Mouse (Mus musculus) heart, adult 11 months (tissue): ENCODE results near the gene Samd13.

Experiments
- DNase-seq: peaks from one replicate; pipeline ENCODE4 v3.0.0; 2022

Samd13 gene

GRCm38 (mm10) chr3:146611821-146612220 is 73.6 kb downstream of the Samd13 start:
- peak; percentile 92 for DNase-seq

DNA sequence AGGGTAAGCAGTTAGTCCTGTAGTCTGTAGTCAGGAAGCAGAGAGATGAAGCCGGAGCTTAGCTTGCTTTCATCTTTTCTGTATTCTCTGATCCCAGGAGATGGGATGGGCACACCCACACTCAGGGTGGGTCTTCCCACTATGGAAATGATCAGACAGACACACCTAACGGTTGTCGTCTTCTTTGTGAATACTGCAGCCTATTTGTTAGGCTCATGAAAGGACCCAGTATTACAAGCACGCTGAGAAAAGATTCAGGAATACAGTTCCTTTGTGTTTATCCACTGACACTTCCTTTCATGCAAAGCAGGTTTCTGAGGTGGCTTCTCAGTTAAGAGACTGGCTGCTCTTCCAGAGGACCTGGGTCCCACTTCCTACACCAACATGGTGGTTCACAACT is 74.1 kb downstream of the Samd13 start:
- peak; percentile 40 for DNase-seq

GRCm38 (mm10) chr3:146610322-146610721 is 75.1 kb downstream of the Samd13 start:
- peak; percentile 49 for DNase-seq

DNA sequence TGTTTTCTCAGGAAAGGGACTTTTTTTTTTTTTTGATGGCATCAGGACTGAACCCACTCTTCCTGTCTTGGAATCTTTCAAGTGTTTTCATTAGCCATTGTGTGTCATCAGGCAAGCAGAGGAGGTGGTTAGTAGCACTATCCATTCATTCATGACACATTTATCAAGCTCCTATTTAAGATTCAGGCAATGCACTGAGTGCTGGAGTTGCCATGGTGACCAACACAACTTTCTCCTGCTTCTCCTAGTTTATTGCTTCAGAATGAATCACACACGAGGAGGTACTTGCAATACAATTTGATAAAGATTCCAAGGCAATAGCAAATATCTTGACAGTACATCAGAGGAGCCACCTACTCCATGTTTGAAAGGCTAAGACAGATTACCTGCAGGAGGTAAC is 78.0 kb downstream of the Samd13 start:
- DNase-seq = no peak

DNA sequence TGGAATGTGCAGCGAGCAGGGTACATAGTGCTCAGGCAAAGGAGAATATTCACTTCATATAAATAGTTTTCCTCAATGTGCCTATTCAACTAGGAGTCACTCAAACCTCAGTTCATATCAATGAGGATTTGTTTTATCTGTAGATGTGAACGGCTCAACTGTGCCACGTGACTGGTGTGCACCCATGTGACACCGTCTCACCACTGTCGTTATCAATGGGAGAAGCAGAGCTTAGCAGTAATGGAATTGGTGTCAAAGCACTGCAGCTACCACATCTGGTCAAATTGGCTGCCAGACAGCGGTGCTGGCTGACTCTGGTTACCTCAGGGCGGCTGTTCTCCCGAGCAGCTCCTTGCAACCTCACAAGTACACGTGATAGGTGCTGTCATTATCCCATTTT is 80.7 kb downstream of the Samd13 start:
- peak; percentile 70 for DNase-seq

DNA sequence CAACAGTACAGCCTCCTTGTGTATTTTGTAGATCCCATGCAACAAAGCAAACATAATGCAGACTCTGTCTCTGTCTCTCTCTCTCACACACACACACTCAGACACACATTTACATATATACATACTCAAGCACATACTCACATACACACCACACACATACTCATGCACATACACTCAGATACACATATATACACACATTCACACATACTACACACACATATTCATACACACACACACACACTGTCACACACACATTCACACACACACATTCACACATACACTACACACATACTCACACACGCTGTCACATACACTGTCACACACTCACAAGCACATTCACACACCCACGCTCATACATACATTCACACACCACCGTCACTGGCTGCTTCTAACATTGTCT is 82.9 kb downstream of the Samd13 start:
- peak; percentile 55 for DNase-seq

GRCm38 (mm10) chr3:146601205-146601604 is 84.2 kb downstream of the Samd13 start:
- no peak for DNase-seq

DNA sequence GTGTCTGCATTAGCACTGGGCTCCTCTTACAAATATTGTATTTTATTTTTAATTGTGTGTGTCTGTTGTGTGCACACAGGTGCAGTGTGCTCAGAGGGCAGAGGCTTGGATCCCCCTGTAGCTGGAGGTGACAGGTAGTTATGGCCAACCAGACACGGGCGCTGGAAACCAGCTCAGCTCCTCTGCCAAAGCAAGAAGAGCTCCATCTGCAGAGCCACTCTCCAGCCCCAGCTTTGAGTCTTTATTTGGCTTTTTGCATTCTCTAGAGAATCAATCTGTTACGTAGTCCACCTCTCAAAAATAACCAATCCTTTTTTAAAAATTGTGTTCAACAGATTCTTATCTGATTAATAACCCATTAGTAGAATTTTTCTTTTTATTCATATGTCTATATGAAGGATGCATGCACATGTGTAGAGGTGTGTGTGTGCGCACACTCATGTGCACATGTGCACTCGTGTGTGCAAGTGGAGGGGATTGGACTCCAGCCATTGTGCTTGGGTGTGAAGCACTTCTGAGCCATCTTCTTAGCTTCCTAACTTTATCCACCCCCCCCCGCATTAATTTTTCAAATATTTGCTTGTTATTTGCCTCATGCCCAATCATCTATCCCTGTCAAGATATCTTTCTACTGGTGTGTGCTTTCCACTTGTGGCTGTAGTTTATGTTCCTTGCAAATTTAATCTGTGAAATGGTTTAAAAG is 86.0 kb downstream of the Samd13 start:
- DNase-seq = peak; percentile 76

DNA sequence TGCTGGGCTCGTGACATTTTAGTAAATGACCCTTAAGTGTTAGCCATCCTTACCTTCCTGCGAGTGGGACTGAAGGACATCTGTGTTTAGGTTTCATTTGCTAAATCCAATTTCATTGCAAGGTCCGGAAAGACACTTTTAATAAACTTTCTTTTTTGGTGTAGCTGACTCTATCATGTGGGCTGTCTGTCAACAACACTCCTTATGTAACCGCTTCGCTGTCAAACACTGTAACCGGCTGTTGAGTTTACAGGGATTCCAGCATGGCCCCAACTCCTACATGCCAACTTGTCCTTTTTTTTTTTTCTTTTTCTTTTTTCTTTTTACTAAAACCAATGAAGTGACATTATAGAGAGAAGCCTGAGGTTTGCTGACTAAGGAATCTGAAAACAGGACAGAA is 87.0 kb downstream of the Samd13 start:
- peak; percentile 25 for DNase-seq

DNA sequence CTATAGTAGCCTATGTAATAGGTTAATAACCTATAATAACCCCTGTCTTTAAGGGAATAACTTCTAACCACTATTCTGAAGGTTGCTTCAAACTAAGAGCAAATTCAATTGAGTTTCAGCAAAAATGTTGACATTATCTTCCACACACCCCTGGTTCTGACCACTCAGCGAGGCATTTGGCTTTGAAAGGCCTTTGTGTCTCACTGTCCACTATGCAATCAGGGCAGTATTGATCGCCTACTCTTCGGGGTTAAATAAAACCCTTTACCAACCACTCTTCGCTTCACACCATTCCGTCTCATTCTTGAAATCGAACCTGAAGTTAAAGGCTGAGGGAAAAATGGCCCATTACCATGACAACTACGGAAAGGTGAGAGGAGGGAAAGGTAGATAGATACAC is 88.5 kb downstream of the Samd13 start:
- peak; percentile 33 for DNase-seq

DNA sequence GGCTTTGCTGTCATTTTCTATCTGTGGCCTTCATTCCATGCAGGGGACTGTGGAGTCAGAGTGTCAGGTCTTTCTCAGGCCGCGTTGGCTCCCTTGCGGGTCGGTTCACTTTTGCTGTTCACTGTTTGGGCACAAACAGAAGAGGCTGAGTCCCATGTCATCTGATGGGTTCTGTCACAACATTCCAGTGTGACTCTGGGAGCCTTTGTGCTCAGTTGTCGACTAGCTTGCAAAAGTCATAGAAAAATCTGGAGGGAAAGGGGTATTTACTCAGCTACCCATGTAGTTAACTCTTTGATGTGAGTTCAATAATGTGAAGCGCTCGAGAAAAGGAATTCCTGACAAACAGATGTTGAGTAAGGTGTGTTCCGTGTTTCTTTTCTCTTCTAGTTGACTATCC is 89.0 kb downstream of the Samd13 start:
- DNase-seq = peak; percentile 79

DNA sequence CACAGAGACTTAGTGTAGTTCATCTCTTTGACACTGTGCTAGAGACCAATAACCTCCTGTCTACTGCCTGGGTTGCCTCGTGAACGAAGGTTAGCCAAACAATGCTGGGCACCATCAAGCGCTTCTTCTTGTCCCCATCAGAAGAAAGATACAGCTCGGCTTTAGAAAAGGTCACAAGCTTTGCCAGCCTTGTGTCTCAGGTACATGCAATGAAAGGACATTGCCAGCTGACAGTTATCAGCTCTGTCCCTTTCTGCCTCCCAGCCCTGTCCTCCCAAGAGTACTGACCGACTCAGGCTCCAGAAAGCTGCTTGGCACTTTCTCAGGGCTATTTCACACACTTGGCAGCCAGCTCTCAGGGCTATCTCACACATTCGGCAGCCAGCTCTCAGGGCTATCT is 90.0 kb downstream of the Samd13 start:
- DNase-seq = peak; percentile 87
